Mouse (Mus musculus) embryo, embryonic 11.5 days (tissue): ENCODE data around the gene Gm17175.
"Not testable (repeated sequence)": the region's sequence is repeated elsewhere in the genome, so short reads cannot be mapped to it uniquely, and the experiment has no call there.

Source experiments
- DNase-seq: peaks from one replicate; pipeline ENCODE4 v3.0.0-alpha.2; 2012; ENCODE audit warnings: low read depth, low spot score

Gene Gm17175

DNA sequence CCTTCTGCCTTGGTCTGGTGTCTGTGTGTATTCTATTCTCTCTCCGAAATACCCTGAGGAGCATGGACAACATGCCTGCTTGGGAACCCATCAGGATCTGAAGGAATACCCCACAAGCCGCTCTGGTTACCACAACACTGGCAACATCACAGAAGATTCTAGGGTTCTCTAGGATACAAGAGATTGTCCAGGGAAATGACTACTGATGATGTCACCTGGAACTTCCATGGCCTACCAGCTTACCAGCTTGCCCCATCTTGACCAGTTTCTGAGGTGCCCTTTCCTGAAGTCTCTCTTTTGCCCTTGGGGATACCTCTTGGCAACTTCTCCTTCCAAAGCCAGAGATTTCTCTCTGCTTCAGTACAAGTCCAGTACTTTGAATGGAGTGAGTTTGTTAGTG lies at the start of gene Gm17175:
Gm17175 (minus strand) TSS at position 101 of the 400 bp plus-strand sequence.
- DNase-seq: not testable (repeated sequence)

DNA sequence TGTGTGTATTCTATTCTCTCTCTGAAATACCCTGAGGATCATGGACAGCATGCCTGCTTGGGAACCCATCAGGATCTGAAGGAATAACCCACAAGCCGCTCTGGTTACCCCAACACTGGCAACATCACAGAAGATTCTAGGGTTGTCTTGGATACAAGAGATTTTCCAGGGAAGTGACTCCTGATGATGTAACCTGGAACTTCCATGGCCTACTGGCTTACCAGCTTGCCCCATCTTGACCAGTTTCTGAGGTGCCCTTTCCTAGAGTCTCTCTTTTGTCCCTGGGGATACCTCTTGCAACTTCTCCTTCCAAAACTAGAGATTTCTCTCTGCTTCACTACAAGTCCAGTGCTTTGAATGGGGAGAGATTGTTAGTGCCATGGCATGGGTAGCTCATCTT lies 37.3 kb upstream of the Gm17175 start, which contains the start of gene Gm17078:
Gm17078 (minus strand) TSS at position 101 of the 400 bp plus-strand sequence.
- DNase-seq: no peak

DNA sequence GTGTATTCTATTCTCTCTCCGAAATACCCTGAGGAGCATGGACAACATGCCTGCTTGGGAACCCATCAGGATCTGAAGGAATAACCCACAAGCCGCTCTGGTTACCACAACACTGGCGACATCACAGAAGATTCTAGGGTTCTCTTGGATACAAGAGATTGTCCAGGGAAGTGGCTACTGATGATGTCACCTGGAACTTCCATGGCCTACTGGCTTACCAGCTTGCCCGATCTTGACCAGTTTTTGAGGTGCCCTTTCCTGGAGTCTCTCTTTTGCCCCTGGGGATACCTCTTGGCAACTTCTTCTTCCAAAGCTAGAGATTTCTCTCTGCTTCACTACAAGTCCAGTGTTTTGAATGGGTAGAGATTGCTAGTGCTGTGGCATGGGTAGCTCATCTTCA lies 18.2 kb upstream of the Gm17175 start, which contains the start of gene Gm17174:
Gm17174 (minus strand) TSS at position 101 of the 400 bp plus-strand sequence.
- DNase-seq: not testable (repeated sequence)

DNA sequence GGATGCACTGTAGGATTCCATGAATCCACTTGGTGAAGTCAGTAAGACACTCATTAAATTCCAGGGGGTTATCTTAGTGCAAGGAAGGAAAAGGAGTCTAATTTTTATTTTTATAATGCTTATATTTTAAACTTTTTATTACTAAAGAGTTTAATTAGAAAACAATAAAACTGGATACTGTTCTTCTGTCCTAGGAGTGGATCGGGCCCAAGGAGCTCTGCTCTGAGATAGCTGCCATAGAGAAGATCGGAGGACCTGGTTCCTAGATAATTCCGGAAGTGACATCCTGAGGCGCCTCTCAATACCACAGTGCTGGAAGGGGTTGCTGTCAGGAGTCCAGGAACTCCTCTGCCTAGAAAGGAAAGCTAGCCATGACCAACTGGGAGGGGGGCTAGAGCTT lies 21.4 kb downstream of the Gm17175 start, which contains the start of gene Gm5622:
Gm5622 (plus strand) TSS at position 301 of the 400 bp plus-strand sequence.
- no peak for DNase-seq
